Mouse (Mus musculus) E14TG2a.4 (cell line): ENCODE measurements around the gene Scoc.
A peak's percentile ranks its signal among the peaks of the same experiment; 100 is the strongest.

Source experiments
- H3K27me3 ChIP-seq: 2 replicates; pipeline ENCODE4 v1.6.1; 2014; ENCODE audit warnings: low read length, control low read depth; ENCODE audit not compliant: insufficient read depth
- H3K36me3 ChIP-seq: 2 replicates; pipeline ENCODE4 v1.6.1; 2014; ENCODE audit warnings: low read length, control low read depth; ENCODE audit not compliant: insufficient read depth
- H3K4me1 ChIP-seq: replicated peaks from 2 replicates; pipeline ENCODE4 v1.6.1; 2014; ENCODE audit warnings: low read depth, low read length, control low read depth
- H3K4me3 ChIP-seq: replicated peaks from 2 replicates; pipeline ENCODE4 v1.5.1; 2014; ENCODE audit warnings: mild to moderate bottlenecking, low read length
- H3K9me3 ChIP-seq: 2 replicates; pipeline ENCODE4 v1.6.1; 2014; ENCODE audit warnings: low read length, control low read depth
- CTCF ChIP-seq: conservative IDR thresholded peaks from 2 replicates; pipeline ENCODE4 v1.5.1; 2014; ENCODE audit warnings: low read length
- NANOG ChIP-seq: IDR thresholded peaks from 2 replicates; pipeline ENCODE4 v1.6.1; 2014; ENCODE audit warnings: borderline replicate concordance, low read length, mixed read lengths
- POU5F1 ChIP-seq: IDR thresholded peaks from 2 replicates; pipeline ENCODE4 v1.6.1; 2014; ENCODE audit warnings: low read length, borderline replicate concordance

Gene Scoc

GRCm38 (mm10) chr8:83458222-83458621 lies at the start of gene Scoc:
Gene Scoc (minus strand): TSS chr8:83458391.
- H3K9me3 ChIP-seq = peaks cover 6% of the 10 kb centered on the region; the same call in 1 of the 2 replicates
- TF ChIP-seq POU5F1 (no peak), NANOG (no peak), CTCF (no peak)
- no peaks in the 10 kb centered on the region for H3K4me1 ChIP-seq
- H3K4me3 ChIP-seq = no peak within 1 kb of the TSS
- no peaks in the 10 kb centered on the region for H3K27me3 ChIP-seq
- H3K36me3 ChIP-seq = no peaks in the 10 kb centered on the region

GRCm38 (mm10) chr8:83459606-83460005 lies 1.4 kb upstream of the Scoc start:
- Histone ChIP-seq H3K4me3 (no peak overlapping the region), H3K4me1 (no peaks in the 10 kb centered on the region), H3K36me3 (no peaks in the 10 kb centered on the region), H3K27me3 (no peaks in the 10 kb centered on the region), H3K9me3 (peaks cover 6% of the 10 kb centered on the region; the same call in 1 of the 2 replicates)
- TF ChIP-seq CTCF (no peak), NANOG (no peak), POU5F1 (no peak)

GRCm38 (mm10) chr8:83457121-83457520 lies 1.1 kb downstream of the Scoc start:
- H3K9me3 ChIP-seq = peaks cover 6% of the 10 kb centered on the region; the same call in 1 of the 2 replicates
- no peak overlapping the region for H3K4me3 ChIP-seq
- H3K36me3 ChIP-seq = no peaks in the 10 kb centered on the region
- H3K27me3 ChIP-seq = no peaks in the 10 kb centered on the region
- H3K4me1 ChIP-seq = no peaks in the 10 kb centered on the region
- TF ChIP-seq POU5F1 (no peak), CTCF (no peak), NANOG (no peak)

- peaks cover 5% of the 10 kb centered on the region; the same call in 1 of the 2 replicates for H3K9me3 ChIP-seq
- H3K36me3 ChIP-seq = no peaks in the 10 kb centered on the region
- no peak for TF ChIP-seq NANOG
- no peak for TF ChIP-seq CTCF
- TF ChIP-seq POU5F1 = no peak
- H3K27me3 ChIP-seq = no peaks in the 10 kb centered on the region
- 0 out of 2 replicates have a peak, but pooled peaks cover 8% of the 10 kb centered on the region for H3K4me1 ChIP-seq
- no peak overlapping the region for H3K4me3 ChIP-seq
These were observed 7.1 kb downstream of the Scoc start for GRCm38 (mm10) chr8:83451056-83451455.

- Histone ChIP-seq H3K4me3 (no peak overlapping the region), H3K27me3 (no peaks in the 10 kb centered on the region)
These were observed 8.2 kb downstream of the Scoc start for GRCm38 (mm10) chr8:83449960-83450359.

GRCm38 (mm10) chr8:83443052-83443400 lies 15.2 kb downstream of the Scoc start:
- peaks cover 9% of the 10 kb centered on the region for H3K4me1 ChIP-seq
- H3K4me3 ChIP-seq = 0 out of 2 replicates have a peak overlapping the region, but pooled peaks have one; percentile 54
- no peaks in the 10 kb centered on the region for H3K9me3 ChIP-seq
- H3K27me3 ChIP-seq = no peaks in the 10 kb centered on the region
- TF ChIP-seq POU5F1 (no peak), NANOG (no peak), CTCF (no peak)
- H3K36me3 ChIP-seq = peaks cover 1% of the 10 kb centered on the region

More at GRCm38 (mm10) chr8:83449960-83450359, 8.2 kb downstream of the Scoc start:
- H3K36me3 ChIP-seq = no peaks in the 10 kb centered on the region
- no peaks in the 10 kb centered on the region for H3K9me3 ChIP-seq
- H3K4me1 ChIP-seq = 0 out of 2 replicates have a peak, but pooled peaks cover 8% of the 10 kb centered on the region
- no peak for TF ChIP-seq NANOG
- no peak for TF ChIP-seq POU5F1
- TF ChIP-seq CTCF = peak; percentile 39

GRCm38 (mm10) chr8:83442243-83443051 lies 15.7 kb downstream of the Scoc start:
- H3K4me3 ChIP-seq = peak overlapping the region; percentile 96
- H3K36me3 ChIP-seq = peaks cover 7% of the 10 kb centered on the region
- TF ChIP-seq POU5F1 = no peak
- H3K27me3 ChIP-seq = no peaks in the 10 kb centered on the region
- H3K4me1 ChIP-seq = peaks cover 9% of the 10 kb centered on the region
- H3K9me3 ChIP-seq = no peaks in the 10 kb centered on the region

- Histone ChIP-seq H3K9me3 (no peaks in the 10 kb centered on the region), H3K27me3 (no peaks in the 10 kb centered on the region), H3K36me3 (peaks cover 13% of the 10 kb centered on the region), H3K4me3 (peak overlapping the region; percentile 96), H3K4me1 (peaks cover 9% of the 10 kb centered on the region)
- no peak for TF ChIP-seq NANOG
- no peak for TF ChIP-seq CTCF
- TF ChIP-seq POU5F1 = no peak
These were observed 16.4 kb downstream of the Scoc start for GRCm38 (mm10) chr8:83441656-83442242.
